Mouse (Mus musculus) kidney, postnatal 0 days (tissue): ENCODE results near the gene Ak9. TPM values are rescaled to one million over a fixed set of nuclear protein-coding genes. Genes with fewer than 3 reads are reported as not detected.

Source experiments
- ATAC-seq: fragments of 200-750 bp; cut with Nextera tagmentation; replicated peaks from 2 replicates; pipeline ENCODE4 v1.8.0; 2017; ENCODE audit warnings: low read depth, moderate number of reproducible peaks, moderate TSS enrichment, moderate library complexity; ENCODE audit not compliant: low FRiP score
- DNase-seq: peaks from one replicate; pipeline ENCODE4 v3.0.0-alpha.2; 2016; ENCODE audit warnings: low spot score
- H3K27ac ChIP-seq: fragments of 300-500 bp; sonication (generic); 2 replicates; pipeline ENCODE4 v1.5.1; 2014; ENCODE audit warnings: mild to moderate bottlenecking
- H3K27me3 ChIP-seq: fragments of 300-500 bp; sonication (generic); 2 replicates; pipeline ENCODE4 v1.6.1; 2014; ENCODE audit warnings: low read length, mixed read lengths; ENCODE audit not compliant: insufficient read depth
- H3K36me3 ChIP-seq: fragments of 300-500 bp; sonication (generic); 2 replicates; pipeline ENCODE4 v1.6.1; 2014; ENCODE audit warnings: low read length, mixed read lengths; ENCODE audit not compliant: insufficient read depth
- H3K4me1 ChIP-seq: fragments of 300-500 bp; sonication (generic); replicated peaks from 2 replicates; pipeline ENCODE4 v1.6.1; 2014; ENCODE audit warnings: antibody characterized with exemption, low read length, mixed read lengths; ENCODE audit not compliant: insufficient read depth
- H3K4me2 ChIP-seq: fragments of 300-500 bp; sonication (generic); 2 replicates; pipeline ENCODE4 v1.6.1; 2014; ENCODE audit warnings: mild to moderate bottlenecking, low read length, moderate library complexity, mixed read lengths
- H3K4me3 ChIP-seq: fragments of 300-500 bp; sonication (generic); replicated peaks from 2 replicates; pipeline ENCODE4 v1.5.1; 2014; ENCODE audit warnings: low read depth, low read length
- H3K9ac ChIP-seq: fragments of 300-500 bp; sonication (generic); 2 replicates; pipeline ENCODE4 v1.6.1; 2014; ENCODE audit warnings: low read depth, low read length
- H3K9me3 ChIP-seq: fragments of 300-500 bp; sonication (generic); replicated peaks from 2 replicates; pipeline ENCODE4 v1.6.1; 2016; ENCODE audit warnings: low read length, inconsistent platforms, mixed read lengths
- CTCF ChIP-seq: IDR thresholded peaks from 2 replicates; pipeline ENCODE4 v1.5.1; 2016; ENCODE audit warnings: antibody characterized with exemption, low read depth, mild to moderate bottlenecking, moderate library complexity
- WGBS: fragments of 180-500 bp; shearing (Covaris S2); extraction: QIAGEN DNeasy Blood & Tissue Kit; methylation state at CpG from one replicate; pipeline ENCODE4 v1.1.7; 2014; 5-methylcytosine and 5-hydroxymethylcytosine counted together
- polyA plus RNA-seq: library from polyadenylated mRNA; unstranded; fragments of >200 nt; fragmentation: Nextera tagmentation; extraction: Ambion mirVana; gene quantifications from 2 replicates; pipeline ENCODE4 v1.2.1, GENCODE M21; 2015

Ak9 gene
- polyA plus RNA-seq, 1 experiment from 2014 or later, result 0.05 TPM

GRCm38 (mm10) chr10:41423681-41424080, 119.9 kb downstream of the Ak9 start:
- no peaks in the 10 kb centered on the region for H3K27me3 ChIP-seq
- no peak overlapping the region for H3K4me2 ChIP-seq
- ATAC-seq (no peak), DNase-seq (no peak)
- no peak for TF ChIP-seq CTCF
- 91% methylated on average over 2 of the region's 2 CpGs for WGBS
- no peak overlapping the region for H3K4me3 ChIP-seq
- H3K27ac ChIP-seq, result no peak overlapping the region
- H3K36me3 ChIP-seq, result no peaks in the 10 kb centered on the region
- no peak overlapping the region for H3K9ac ChIP-seq
- no peaks in the 10 kb centered on the region for H3K4me1 ChIP-seq
- no peaks in the 10 kb centered on the region for H3K9me3 ChIP-seq

DNA sequence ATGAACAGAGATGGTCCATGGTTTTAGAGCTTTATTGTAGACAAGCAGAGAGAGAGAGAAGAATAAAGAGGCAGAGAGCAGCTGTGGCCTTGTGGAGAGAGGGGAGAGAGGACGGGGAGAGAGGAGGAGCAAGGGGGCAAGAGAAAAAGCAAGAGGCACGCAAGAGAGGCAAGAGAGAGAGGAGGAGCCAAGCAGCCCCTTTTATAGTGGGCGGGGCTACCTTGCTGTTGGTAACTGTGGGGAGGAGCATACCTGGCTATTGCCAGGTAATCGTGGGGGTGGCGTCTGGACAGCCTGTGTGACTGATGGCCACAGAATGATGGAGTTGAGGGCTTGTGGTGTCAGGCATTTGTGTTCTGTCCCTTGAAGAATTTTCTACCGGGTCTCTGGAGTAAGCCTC, 122.6 kb downstream of the Ak9 start:
- no peak for TF ChIP-seq CTCF
- Histone ChIP-seq H3K4me2 (no peak overlapping the region), H3K4me1 (no peaks in the 10 kb centered on the region), H3K9ac (no peak overlapping the region), H3K27me3 (no peaks in the 10 kb centered on the region), H3K27ac (no peak overlapping the region), H3K36me3 (no peaks in the 10 kb centered on the region), H3K4me3 (no peak overlapping the region), H3K9me3 (no peaks in the 10 kb centered on the region)
- no peak for ATAC-seq
- WGBS, result 43% methylated on average over 6 of the region's 6 CpGs
- no peak for DNase-seq

DNA sequence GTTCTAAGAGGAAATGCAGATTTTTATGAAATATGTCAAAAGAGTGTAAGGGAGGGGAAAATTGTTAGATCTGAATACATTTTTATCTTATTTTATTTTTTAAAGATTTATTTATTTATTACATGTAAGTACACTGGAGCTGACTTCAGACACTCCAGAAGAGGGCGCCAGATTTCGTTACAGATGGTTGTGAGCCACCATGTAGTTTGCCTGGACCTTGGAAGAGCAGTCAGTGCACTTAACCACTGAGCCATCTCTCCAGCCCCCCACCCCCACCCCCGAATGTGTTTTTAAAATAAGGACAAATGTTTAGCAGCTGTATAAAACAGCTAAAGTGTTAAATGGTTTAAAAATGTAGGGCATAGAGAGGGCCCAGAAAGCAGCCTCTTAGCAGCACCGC, 130.8 kb downstream of the Ak9 start:
- no peak overlapping the region for H3K4me2 ChIP-seq
- H3K27me3 ChIP-seq, result no peaks in the 10 kb centered on the region
- 26% methylated on average over 4 of the region's 4 CpGs for WGBS
- H3K4me1 ChIP-seq, result no peaks in the 10 kb centered on the region
- no peak overlapping the region for H3K4me3 ChIP-seq
- H3K9me3 ChIP-seq, result no peaks in the 10 kb centered on the region
- ATAC-seq (no peak), DNase-seq (peak; percentile 61)
- no peaks in the 10 kb centered on the region for H3K36me3 ChIP-seq
- TF ChIP-seq CTCF, result peak; percentile 76
- H3K27ac ChIP-seq, result no peak overlapping the region
- H3K9ac ChIP-seq, result no peak overlapping the region

GRCm38 (mm10) chr10:41435141-41435540, 131.4 kb downstream of the Ak9 start:
- ATAC-seq, result no peak
- no peaks in the 10 kb centered on the region for H3K9me3 ChIP-seq
- TF ChIP-seq CTCF, result no peak
- no peaks in the 10 kb centered on the region for H3K36me3 ChIP-seq
- no peak overlapping the region for H3K4me3 ChIP-seq
- H3K27me3 ChIP-seq, result no peaks in the 10 kb centered on the region
- WGBS, result 28% methylated on average over 3 of the region's 3 CpGs
- no peak overlapping the region for H3K27ac ChIP-seq
- DNase-seq, result no peak
- no peak overlapping the region for H3K4me2 ChIP-seq
- H3K9ac ChIP-seq, result no peak overlapping the region
- no peaks in the 10 kb centered on the region for H3K4me1 ChIP-seq

DNA sequence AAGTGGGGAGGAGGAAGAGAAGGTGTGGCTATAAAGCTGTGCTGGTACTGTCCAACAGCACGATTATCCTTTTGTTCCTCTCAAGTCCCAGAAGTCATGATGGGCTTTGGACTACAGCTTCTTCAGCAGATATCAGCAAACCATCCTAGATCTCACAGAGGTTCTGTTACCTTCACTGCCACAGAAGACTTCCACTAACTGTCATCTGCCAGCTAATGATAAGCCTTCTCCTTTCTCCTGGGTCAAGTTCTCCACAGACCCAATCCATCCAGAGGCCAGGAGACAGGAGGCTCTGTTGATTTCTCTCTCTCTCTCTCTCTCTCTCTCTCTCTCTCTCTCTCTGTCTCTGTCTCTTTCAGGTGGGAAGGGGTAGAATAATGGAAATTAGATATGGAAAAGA, 144.4 kb downstream of the Ak9 start:
- no peak overlapping the region for H3K9ac ChIP-seq
- no peak overlapping the region for H3K27ac ChIP-seq
- TF ChIP-seq CTCF, result no peak
- H3K9me3 ChIP-seq, result no peaks in the 10 kb centered on the region
- H3K4me1 ChIP-seq, result peaks cover 8% of the 10 kb centered on the region; the same call in 1 of the 2 replicates
- H3K4me3 ChIP-seq, result no peak overlapping the region
- H3K27me3 ChIP-seq, result no peaks in the 10 kb centered on the region
- DNase-seq (no peak), ATAC-seq (no peak)
- no peak overlapping the region for H3K4me2 ChIP-seq
- H3K36me3 ChIP-seq, result peaks cover 8% of the 10 kb centered on the region; the same call in 1 of the 2 replicates
- 100% methylated on average over 1 of the region's 1 CpGs for WGBS

DNA sequence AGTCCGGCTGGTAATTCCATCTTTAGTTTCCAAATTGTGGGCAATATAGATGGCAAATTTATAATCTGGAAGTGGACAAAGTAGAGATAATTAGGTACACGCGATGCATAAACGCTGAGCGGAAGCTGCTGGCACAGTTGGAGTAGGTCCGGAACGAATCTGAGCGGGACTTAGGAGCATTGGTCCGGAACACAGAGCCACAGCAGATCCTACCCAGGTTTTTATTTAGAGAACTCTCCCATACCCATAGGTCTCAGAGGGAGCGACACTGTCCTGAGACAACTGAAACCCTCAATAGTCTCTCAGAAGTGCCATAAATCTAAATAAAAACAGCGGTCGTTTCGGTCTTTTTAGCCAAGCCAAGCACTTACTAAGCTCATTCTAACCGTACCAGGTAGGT, 145.9 kb downstream of the Ak9 start:
- DNase-seq (peak; percentile 67), ATAC-seq (peak; percentile 46)
- Histone ChIP-seq H3K4me1 (peaks cover 8% of the 10 kb centered on the region; the same call in 1 of the 2 replicates), H3K27ac (peak overlapping the region; percentile 78), H3K9ac (peak overlapping the region; percentile 86), H3K9me3 (no peaks in the 10 kb centered on the region), H3K4me3 (peak overlapping the region; percentile 77), H3K27me3 (no peaks in the 10 kb centered on the region), H3K36me3 (peaks cover 8% of the 10 kb centered on the region; the same call in 1 of the 2 replicates), H3K4me2 (peak overlapping the region; percentile 78)
- TF ChIP-seq CTCF, result no peak
- WGBS, result 9% methylated on average over 14 of the region's 14 CpGs

GRCm38 (mm10) chr10:41450137-41450670, 146.4 kb downstream of the Ak9 start, which contains the start of gene Zbtb24:
Zbtb24 (plus strand) TSS chr10:41450383.
- peaks cover 8% of the 10 kb centered on the region; the same call in 1 of the 2 replicates for H3K4me1 ChIP-seq
- peak; percentile 95 for ATAC-seq
- 0% methylated on average over 41 of the region's 49 CpGs for WGBS
- H3K36me3 ChIP-seq, result peaks cover 8% of the 10 kb centered on the region; the same call in 1 of the 2 replicates
- peak within 1 kb of the TSS; percentile 86 for H3K9ac ChIP-seq
- TF ChIP-seq CTCF, result no peak
- H3K4me2 ChIP-seq, result peak within 1 kb of the TSS; percentile 78
- peak; percentile 97 for DNase-seq
- H3K9me3 ChIP-seq, result no peaks in the 10 kb centered on the region
- peak within 1 kb of the TSS; percentile 78 for H3K27ac ChIP-seq
- peak within 1 kb of the TSS; percentile 77 for H3K4me3 ChIP-seq
- no peaks in the 10 kb centered on the region for H3K27me3 ChIP-seq
